Mouse (Mus musculus) left cerebral cortex, adult 11 months (tissue): ENCODE measurements at regions not wholly inside any gene's neighbourhood (a gene's known extent, or its start where the extent isn't known, plus 50 kb on each side); places are given as distances from the start of the nearest gene placed in this dataset.

Experiments
- DNase-seq: peaks from one replicate; pipeline ENCODE4 v3.0.0; 2022; ENCODE audit warnings: low spot score

GRCm38 (mm10) chr16:70621750-70622149, 308.0 kb downstream of the Gbe1 start:
- DNase-seq: peak; percentile 15

GRCm38 (mm10) chr16:70643630-70644264, 330.0 kb downstream of the Gbe1 start:
- no peak for DNase-seq

- no peak for DNase-seq
Observed at GRCm38 (mm10) chr16:70644695-70645279, 331.0 kb downstream of the Gbe1 start.

GRCm38 (mm10) chr16:70654429-70655081, 340.8 kb downstream of the Gbe1 start:
- DNase-seq: no peak

- DNase-seq: no peak
Observed at GRCm38 (mm10) chr16:70689826-70690225, 376.1 kb downstream of the Gbe1 start.

- no peak for DNase-seq
Observed at GRCm38 (mm10) chr16:70724722-70725284, 411.1 kb downstream of the Gbe1 start.

GRCm38 (mm10) chr16:70725291-70725801, 411.6 kb downstream of the Gbe1 start:
- no peak for DNase-seq

- DNase-seq: no peak
Observed at GRCm38 (mm10) chr16:70733016-70733415, 419.3 kb downstream of the Gbe1 start.

GRCm38 (mm10) chr16:70740046-70740445, 426.3 kb downstream of the Gbe1 start:
- peak; percentile 4 for DNase-seq

GRCm38 (mm10) chr16:70754228-70754627, 440.5 kb downstream of the Gbe1 start:
- DNase-seq: no peak

- DNase-seq: no peak
Observed at GRCm38 (mm10) chr16:70798061-70798460, 484.3 kb downstream of the Gbe1 start.

- no peak for DNase-seq
Observed at GRCm38 (mm10) chr16:70803549-70803948, 489.8 kb downstream of the Gbe1 start.

- no peak for DNase-seq
Observed at GRCm38 (mm10) chr16:70825910-70826309, 512.2 kb downstream of the Gbe1 start.

- DNase-seq: peak; percentile 36
Observed at GRCm38 (mm10) chr16:70835006-70835405, 521.3 kb downstream of the Gbe1 start.

GRCm38 (mm10) chr16:70838139-70838538, 524.4 kb downstream of the Gbe1 start:
- DNase-seq: peak; percentile 33

- DNase-seq: peak; percentile 14
Observed at GRCm38 (mm10) chr16:70868241-70868640, 554.5 kb downstream of the Gbe1 start.

- DNase-seq: no peak
Observed at GRCm38 (mm10) chr16:70869205-70869604, 555.5 kb downstream of the Gbe1 start.

- DNase-seq: no peak
Observed at GRCm38 (mm10) chr16:70874080-70874479, 560.3 kb downstream of the Gbe1 start.

- DNase-seq: no peak
Observed at GRCm38 (mm10) chr16:70880678-70881077, 566.9 kb downstream of the Gbe1 start.

GRCm38 (mm10) chr16:70881098-70881850, 567.5 kb downstream of the Gbe1 start:
- DNase-seq: no peak

GRCm38 (mm10) chr16:70900085-70900484, 586.3 kb downstream of the Gbe1 start:
- DNase-seq: no peak

- DNase-seq: no peak
Observed at GRCm38 (mm10) chr16:70920047-70920446, 606.3 kb downstream of the Gbe1 start.
